Mouse (Mus musculus) midbrain, embryonic 10.5 days (tissue): ENCODE data around the gene Asb6. TPM values are rescaled to one million over a fixed set of nuclear protein-coding genes. Genes with fewer than 3 reads are reported as not detected.

Source experiments
- DNase-seq: peaks from one replicate; pipeline ENCODE4 v3.0.0-alpha.2; 2017; ENCODE audit warnings: low spot score
- H3K27ac ChIP-seq: fragments of 300-500 bp; sonication (generic); replicated peaks from 2 replicates; pipeline ENCODE4 v1.5.1; 2016; ENCODE audit warnings: mild to moderate bottlenecking
- H3K27me3 ChIP-seq: fragments of 300-500 bp; sonication (generic); 2 replicates; pipeline ENCODE4 v1.6.1; 2016; ENCODE audit warnings: low read depth, mild to moderate bottlenecking; ENCODE audit not compliant: poor library complexity, severe bottlenecking
- H3K36me3 ChIP-seq: fragments of 300-500 bp; sonication (generic); 2 replicates; pipeline ENCODE4 v1.6.1; 2016; ENCODE audit warnings: mild to moderate bottlenecking, moderate library complexity
- H3K4me1 ChIP-seq: fragments of 300-500 bp; sonication (generic); 2 replicates; pipeline ENCODE4 v1.6.1; 2016
- H3K4me3 ChIP-seq: fragments of 300-500 bp; sonication (generic); 2 replicates; pipeline ENCODE4 v1.5.1; 2016; ENCODE audit warnings: mild to moderate bottlenecking, moderate library complexity
- H3K9me3 ChIP-seq: fragments of 300-500 bp; sonication (generic); replicated peaks from 2 replicates; pipeline ENCODE4 v1.6.1; 2016; ENCODE audit warnings: mild to moderate bottlenecking
- WGBS: fragments of 180-500 bp; shearing (Covaris S2); methylation state at CpG from one replicate; pipeline ENCODE4 v1.1.7; 2016; 5-methylcytosine and 5-hydroxymethylcytosine counted together
- polyA plus RNA-seq: library from polyadenylated mRNA; unstranded; fragments of >200 nt; fragmentation: Nextera tagmentation; extraction: Ambion mirVana; gene quantifications from 2 replicates; pipeline ENCODE4 v1.2.1, GENCODE M21; 2016

Asb6 gene
- polyA plus RNA-seq, 1 experiment from 2014 or later = 45.8 TPM

DNA sequence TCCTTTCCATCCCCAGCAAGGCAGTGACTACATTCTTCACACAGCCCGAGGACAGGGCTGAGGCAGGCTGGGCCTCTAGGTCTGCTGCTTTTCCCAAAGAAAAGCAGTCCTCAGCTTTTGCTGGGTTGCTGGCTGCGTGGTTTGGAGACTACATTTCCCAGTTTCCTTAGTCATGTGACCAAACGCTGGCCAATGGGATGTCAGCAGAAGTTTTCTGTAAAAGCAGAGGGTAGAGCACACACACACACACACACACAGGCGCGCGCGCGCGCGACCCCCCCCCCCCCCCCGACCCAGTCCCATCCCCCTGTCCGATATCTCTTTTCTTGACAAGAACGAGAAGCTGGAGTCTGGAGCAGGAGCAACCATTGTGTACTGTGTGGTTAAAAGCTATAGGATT, 46.8 kb downstream of the Asb6 start:
- Histone ChIP-seq H3K4me3 (peak overlapping the region; percentile 50), H3K27ac (peak overlapping the region; percentile 92), H3K4me1 (peaks cover 87% of the 10 kb centered on the region), H3K9me3 (no peaks in the 10 kb centered on the region), H3K27me3 (0 out of 2 replicates have a peak, but pooled peaks cover 5% of the 10 kb centered on the region), H3K36me3 (no peaks in the 10 kb centered on the region)
- peak; percentile 81 for DNase-seq
- WGBS = under 1% methylated on average over 13 of the region's 13 CpGs

DNA sequence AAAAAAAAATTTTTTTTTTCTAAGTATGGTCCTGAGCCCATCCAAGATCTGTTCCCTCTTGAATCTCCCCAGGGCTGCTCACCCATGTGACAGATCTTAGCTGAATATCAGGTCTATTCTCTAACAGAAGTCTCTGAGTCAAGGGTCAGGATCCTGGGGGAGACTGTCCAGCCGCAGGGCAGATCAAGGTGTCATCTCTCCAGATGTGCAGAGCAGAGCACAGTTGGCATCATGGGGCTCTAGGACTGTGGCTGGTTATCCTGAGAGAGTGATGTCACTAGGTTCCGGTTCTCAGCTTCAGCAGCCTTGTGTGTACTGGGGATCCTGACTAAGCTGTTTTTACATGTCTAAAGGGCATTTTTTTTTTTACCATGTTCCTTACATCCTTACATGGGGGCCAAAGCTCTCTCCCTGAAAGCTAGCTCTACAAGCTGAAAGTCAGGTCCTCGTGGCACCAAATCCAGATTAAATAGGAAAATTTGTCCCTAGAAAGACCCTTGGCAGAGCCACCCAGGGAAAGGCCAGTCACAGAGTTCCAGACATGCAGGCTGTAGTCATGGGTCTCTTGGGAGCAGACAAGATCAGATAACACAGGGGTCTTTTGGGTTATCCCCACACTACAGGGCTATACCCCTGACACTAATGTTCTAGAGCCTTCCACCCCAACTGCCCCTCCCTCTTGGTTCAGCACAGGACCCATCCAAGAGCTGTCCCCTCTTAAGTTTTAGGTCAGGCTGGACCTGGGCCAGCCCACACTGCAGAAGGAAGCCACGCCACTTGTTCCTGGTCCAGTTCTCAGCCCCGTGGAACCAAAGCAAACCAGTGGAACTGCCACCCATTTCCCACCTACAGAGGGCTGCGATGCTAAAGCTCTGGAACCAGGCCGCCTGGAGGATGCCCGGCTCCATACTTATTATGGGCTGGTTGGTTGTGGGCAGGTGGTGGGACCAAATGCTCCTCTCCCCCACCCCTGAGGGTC, 47.5 kb downstream of the Asb6 start:
- Histone ChIP-seq H3K9me3 (no peaks in the 10 kb centered on the region), H3K36me3 (no peaks in the 10 kb centered on the region), H3K4me1 (peaks cover 92% of the 10 kb centered on the region), H3K27me3 (0 out of 2 replicates have a peak, but pooled peaks cover 5% of the 10 kb centered on the region), H3K4me3 (peak overlapping the region; percentile 50), H3K27ac (peak overlapping the region; percentile 92)
- DNase-seq = no peak
- WGBS = 76% methylated on average over 8 of the region's 8 CpGs

DNA sequence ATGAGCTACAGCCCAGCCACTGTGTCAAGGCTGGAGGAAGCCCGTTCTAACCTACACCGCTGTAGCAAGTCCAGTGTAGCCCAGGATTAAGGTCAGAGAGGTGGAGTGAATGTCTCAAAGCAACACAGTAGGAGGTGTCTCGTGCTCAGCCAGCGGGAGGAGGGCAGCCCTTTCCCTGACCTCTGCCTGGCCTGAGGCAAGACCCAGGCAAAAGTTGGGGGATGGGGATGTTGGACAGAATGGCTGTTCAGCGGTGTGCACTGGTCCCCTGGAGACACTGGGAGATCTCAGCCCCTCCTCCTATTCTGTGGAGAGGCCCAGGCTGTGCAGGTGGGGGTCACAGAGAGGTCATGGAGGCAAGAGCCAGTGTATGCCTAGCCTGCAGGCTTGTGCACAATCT, 50.9 kb downstream of the Asb6 start:
- Histone ChIP-seq H3K4me1 (peaks cover 83% of the 10 kb centered on the region), H3K27ac (peak overlapping the region; percentile 77)

DNA sequence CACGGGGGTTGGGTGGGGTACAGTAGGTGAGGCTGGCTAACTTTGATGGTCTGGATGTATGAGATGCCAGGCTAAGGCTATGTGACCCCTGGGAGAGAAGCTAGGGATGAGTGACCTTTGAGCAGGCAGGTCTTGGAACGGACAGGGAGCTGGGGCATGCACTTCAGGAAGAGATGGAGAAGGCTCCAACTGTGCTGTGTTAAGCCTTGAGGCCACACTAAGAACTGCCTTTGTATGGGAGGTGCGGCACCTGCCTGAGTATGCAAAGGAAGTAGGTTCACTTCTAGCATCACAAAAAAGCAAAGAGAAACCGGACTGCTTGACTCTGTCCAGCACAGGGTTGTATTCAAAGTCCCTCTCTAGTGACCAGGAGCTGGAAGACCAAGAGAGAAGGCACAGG, 51.9 kb downstream of the Asb6 start:
- WGBS = 59% methylated on average over 4 of the region's 4 CpGs
- no peak for DNase-seq
- Histone ChIP-seq H3K4me1 (peaks cover 81% of the 10 kb centered on the region), H3K27ac (peak overlapping the region; percentile 77), H3K36me3 (no peaks in the 10 kb centered on the region), H3K27me3 (peaks cover 9% of the 10 kb centered on the region; the same call in 1 of the 2 replicates), H3K9me3 (no peaks in the 10 kb centered on the region), H3K4me3 (no peak overlapping the region)

More for the DNA sequence above, 50.9 kb downstream of the Asb6 start:
- 0% methylated on average over 5 of the region's 5 CpGs for WGBS
- Histone ChIP-seq H3K36me3 (no peaks in the 10 kb centered on the region), H3K27me3 (peaks cover 7% of the 10 kb centered on the region; the same call in 1 of the 2 replicates), H3K4me3 (peak overlapping the region; percentile 16; the same call in 1 of the 2 replicates), H3K9me3 (no peaks in the 10 kb centered on the region)
- peak; percentile 84 for DNase-seq

DNA sequence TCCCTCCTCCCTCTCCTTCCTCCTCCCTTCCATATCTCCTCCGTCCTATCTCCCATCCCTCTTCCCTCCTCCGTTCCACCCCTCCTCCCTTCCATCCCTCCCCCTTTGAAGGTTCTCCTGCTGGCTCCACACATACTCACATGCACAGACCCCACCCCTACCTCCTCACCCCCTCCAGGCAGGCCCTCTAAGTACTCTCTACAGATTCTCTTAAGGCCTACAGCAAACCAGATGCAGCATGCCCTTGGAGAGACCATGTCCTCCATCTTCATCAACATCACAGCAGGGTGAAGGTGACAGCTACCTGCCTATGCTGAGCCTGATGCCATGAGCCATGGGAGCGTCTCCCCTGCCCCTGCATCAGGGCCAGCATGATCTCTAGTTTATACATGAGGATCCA, 52.9 kb downstream of the Asb6 start:
- Histone ChIP-seq H3K27ac (peak overlapping the region; percentile 77), H3K9me3 (no peaks in the 10 kb centered on the region), H3K36me3 (no peaks in the 10 kb centered on the region), H3K4me1 (peaks cover 81% of the 10 kb centered on the region), H3K27me3 (peaks cover 9% of the 10 kb centered on the region; the same call in 1 of the 2 replicates), H3K4me3 (no peak overlapping the region)
- DNase-seq = no peak
- WGBS = 92% methylated on average over 3 of the region's 3 CpGs

DNA sequence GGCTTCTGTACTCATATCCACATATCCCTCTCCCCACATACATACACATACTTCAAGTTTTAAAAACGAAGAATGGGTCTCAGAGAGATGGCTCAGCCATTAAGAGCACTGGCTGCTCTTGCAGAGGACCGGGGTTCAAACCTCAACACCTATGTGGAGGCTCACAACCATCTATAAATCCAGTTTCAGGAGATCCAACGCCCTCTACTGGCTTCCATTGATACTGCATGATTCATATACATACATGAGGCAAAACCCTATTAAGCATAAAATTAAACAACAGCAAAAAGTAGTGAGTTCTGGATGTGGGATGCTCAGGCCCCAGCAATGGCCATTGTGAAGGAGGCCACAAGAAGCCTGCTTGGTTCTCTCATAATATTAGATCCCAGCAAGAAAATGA, 54.2 kb downstream of the Asb6 start:
- H3K27ac ChIP-seq = peak overlapping the region; percentile 50; the same call in 1 of the 2 replicates
- DNase-seq = no peak
- H3K9me3 ChIP-seq = no peaks in the 10 kb centered on the region
- H3K36me3 ChIP-seq = no peaks in the 10 kb centered on the region
- 57% methylated on average over 3 of the region's 3 CpGs for WGBS
- peaks cover 89% of the 10 kb centered on the region for H3K4me1 ChIP-seq
- peaks cover 9% of the 10 kb centered on the region; the same call in 1 of the 2 replicates for H3K27me3 ChIP-seq
- no peak overlapping the region for H3K4me3 ChIP-seq

DNA sequence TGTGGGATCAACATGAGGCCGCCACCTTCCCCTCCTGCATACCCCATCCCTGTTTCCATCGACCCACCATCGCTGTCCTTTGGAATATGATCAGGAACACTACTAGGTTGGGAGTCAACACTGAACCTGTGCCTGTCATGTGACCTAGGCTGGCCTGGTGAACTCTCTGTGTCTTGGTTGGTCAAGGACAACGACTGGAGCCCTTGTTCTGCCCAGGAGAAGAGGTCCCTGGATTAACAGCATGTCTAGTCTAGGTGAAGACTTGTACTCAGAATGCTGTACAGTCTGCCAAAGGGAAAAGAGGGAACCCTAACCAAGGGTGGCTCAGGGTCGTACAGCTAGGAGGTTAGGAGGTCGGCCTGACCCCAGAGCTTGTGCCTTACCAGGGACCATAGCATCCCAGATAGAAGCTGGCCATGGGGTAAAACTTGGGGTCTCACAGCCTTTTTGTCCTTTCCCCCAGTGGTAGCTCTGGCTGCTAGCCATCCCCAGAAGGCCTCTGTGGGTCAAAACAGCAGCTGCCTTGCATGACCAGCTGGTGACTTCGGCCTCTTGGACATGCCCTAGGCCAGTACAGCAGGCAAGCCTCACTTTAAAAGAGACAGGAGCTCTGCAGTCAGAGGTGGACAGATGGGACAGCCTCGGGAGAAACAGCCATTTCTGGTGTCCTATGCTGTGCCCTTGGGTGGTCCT, 56.7 kb downstream of the Asb6 start:
- WGBS = 83% methylated on average over 8 of the region's 8 CpGs
- peaks cover 9% of the 10 kb centered on the region; the same call in 1 of the 2 replicates for H3K27me3 ChIP-seq
- DNase-seq = no peak
- H3K9me3 ChIP-seq = no peaks in the 10 kb centered on the region
- no peak overlapping the region for H3K4me3 ChIP-seq
- H3K36me3 ChIP-seq = no peaks in the 10 kb centered on the region
- peak overlapping the region; percentile 90 for H3K27ac ChIP-seq
- H3K4me1 ChIP-seq = peaks cover 84% of the 10 kb centered on the region

Other genes with a start within 250 kb of the Asb6 start
- gene Cstad, start 235.3 kb downstream of the Asb6 start, polyA plus RNA-seq = 0.20 and 0.34 TPM in 2 replicates
- gene 1700001O22Rik, start 26.7 kb downstream of the Asb6 start, polyA plus RNA-seq = 3.5 and 4.0 TPM in 2 replicates
- 126 and 127 TPM in 2 replicates for gene Ntmt1, start 22.5 kb downstream of the Asb6 start, polyA plus RNA-seq
- 22.3 and 29.5 TPM in 2 replicates for gene Prrx2, start 4.6 kb upstream of the Asb6 start, polyA plus RNA-seq
- gene Ptges, start 99.5 kb upstream of the Asb6 start, polyA plus RNA-seq = 5.8 and 9.7 TPM in 2 replicates
- 21.9 and 22.4 TPM in 2 replicates for gene Tor1b, start 122.6 kb upstream of the Asb6 start, polyA plus RNA-seq
- gene Tor1a, start 137.6 kb upstream of the Asb6 start, polyA plus RNA-seq = 90.6 and 94.5 TPM in 2 replicates
- gene BC005624, start 151.9 kb upstream of the Asb6 start, polyA plus RNA-seq = 63.3 and 71.9 TPM in 2 replicates
- gene Usp20, start 151.9 kb upstream of the Asb6 start, polyA plus RNA-seq = 19.8 and 27.6 TPM in 2 replicates